Mouse (Mus musculus): ENCODE measurements around the gene Defb39.

The Defb39 gene

DNA sequence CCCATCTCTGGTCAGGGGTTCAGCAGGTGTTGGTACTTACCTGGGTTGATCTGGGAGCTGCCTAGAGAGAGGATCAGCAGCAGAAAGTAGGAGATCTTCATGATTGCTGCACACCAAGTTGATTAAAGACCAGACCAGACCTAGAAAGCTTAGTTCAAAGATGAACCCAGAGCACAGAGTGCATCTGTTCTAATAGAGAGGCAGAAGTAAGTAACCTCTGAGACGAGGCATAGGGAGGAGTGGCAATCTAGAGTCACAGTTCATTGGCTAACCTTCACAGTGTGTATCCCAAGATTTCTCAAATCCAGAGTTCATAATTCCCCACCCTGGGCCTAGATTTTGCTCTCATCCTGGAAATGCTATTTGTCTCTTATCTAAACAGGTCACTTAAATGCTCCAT lies at the start of gene Defb39:
Defb39 (minus strand) TSS at position 101 of the 400 bp plus-strand sequence.
- no peak for DNase-seq (ENCODE audit: low spot score in 2 of 2)

DNA sequence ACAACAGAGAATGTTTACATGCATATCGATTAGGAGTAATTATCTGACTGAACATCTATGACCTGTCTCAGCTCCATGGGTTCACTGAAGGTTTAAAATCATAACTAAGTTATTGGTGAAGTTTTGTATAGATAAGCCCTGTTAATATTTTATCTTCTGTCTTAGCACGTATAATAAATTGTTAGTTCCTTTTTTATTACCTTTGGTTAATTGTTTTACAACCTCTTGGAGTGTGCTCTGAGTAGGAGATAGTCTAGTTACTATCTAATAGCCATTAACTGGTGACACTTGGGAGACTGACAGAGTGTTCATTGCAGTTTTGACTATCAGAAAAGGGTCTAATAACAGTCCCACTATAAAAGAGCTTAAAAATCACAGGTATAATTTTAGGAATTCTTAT lies 1.4 kb upstream of the Defb39 start:
- no peak for DNase-seq (ENCODE audit: low spot score in 2 of 2)

DNA sequence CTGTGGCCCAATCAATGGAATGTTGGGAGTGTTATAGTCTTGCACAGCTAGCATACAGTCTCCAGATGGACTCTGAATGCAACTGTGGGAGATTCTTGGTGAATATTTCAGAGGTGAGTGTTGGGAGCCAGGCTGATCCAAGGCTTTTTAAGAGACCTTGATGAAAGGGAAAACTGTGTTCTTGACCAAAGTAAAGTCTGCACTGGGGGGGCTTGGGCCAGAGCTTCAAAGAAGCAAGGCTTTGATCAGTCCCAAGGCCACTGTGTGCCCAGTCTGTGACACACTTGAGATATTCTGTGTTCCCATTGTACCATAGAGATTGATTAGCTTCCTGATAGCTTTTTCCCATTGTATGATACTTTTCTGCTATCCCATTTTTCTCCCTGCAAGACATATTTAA lies 1.7 kb downstream of the Defb39 start:
- no peak for DNase-seq (ENCODE audit: low spot score in 2 of 2)

DNA sequence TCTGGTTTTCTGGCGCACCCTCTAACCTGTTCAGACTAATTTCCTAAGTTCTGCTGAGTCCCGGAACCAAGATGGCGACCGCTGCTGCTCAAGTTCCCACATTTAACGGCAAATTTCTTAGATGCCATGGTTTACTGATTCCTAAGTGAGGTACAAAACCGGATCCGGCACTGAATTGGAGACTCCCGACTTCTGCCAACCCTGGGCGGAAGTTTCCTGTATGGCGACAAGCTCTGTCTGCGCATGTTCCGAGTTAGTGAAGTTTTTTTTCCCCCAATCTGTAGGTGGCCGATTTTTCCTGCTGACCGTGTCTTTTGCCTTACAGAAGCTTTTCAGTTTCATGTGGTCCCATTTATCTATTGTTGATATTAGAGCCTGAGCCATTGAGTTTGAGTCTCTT lies 19.4 kb downstream of the Defb39 start:
- DNase-seq (ENCODE audit: low spot score in 2 of 2) = no peak

DNA sequence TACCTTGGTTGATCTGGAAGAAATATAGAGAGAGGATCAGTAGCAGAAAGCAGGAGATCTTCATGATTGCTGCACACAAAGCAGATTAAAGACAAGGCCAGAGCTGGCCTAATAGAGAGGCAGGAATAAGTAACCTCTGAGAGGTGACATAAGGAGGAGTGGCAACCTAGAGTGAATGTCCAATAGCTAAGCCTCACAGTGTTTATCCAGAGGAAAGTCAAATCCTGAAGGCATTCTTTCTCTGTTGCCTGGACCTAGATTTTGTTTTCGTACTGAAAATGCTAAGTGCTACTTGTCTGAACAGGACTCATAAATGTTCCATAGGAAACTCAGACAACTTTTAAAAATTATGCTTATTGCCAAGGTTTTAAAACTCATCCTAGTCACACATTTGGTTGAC lies 38.1 kb downstream of the Defb39 start, which contains the start of gene Defb38:
Defb38 (minus strand) TSS at position 101 of the 400 bp plus-strand sequence.
- no peak for DNase-seq (ENCODE audit: low spot score in 2 of 2)

Data from spleen, postnatal 10 days (tissue).